Mouse (Mus musculus) midbrain, postnatal 0 days (tissue): ENCODE data around the gene Ick. TPM values are rescaled to one million over a fixed set of nuclear protein-coding genes. Genes with fewer than 3 reads are reported as not detected.
A peak's percentile ranks its signal among the peaks of the same experiment; 100 is the strongest.

Experiments
- ATAC-seq: fragments of 200-750 bp; cut with Nextera tagmentation; 2 replicates; pipeline ENCODE4 v1.8.0; 2017; ENCODE audit warnings: moderate number of reproducible peaks, mild to moderate bottlenecking, moderate TSS enrichment, moderate library complexity; ENCODE audit not compliant: low FRiP score
- DNase-seq: peaks from one replicate; pipeline ENCODE4 v3.0.0-alpha.2; 2015; ENCODE audit warnings: low spot score
- H3K27ac ChIP-seq: fragments of 300-500 bp; sonication (generic); 2 replicates; pipeline ENCODE4 v1.5.1; 2014; ENCODE audit warnings: low read depth, mild to moderate bottlenecking, low read length, mixed read lengths
- H3K27me3 ChIP-seq: fragments of 300-500 bp; sonication (generic); 2 replicates; pipeline ENCODE4 v1.6.1; 2014; ENCODE audit warnings: low read length, control low read depth, mixed read lengths; ENCODE audit not compliant: insufficient read depth
- H3K36me3 ChIP-seq: fragments of 300-500 bp; sonication (generic); 2 replicates; pipeline ENCODE4 v1.6.1; 2014; ENCODE audit warnings: low read length, control low read depth, mixed read lengths; ENCODE audit not compliant: insufficient read depth
- H3K4me1 ChIP-seq: fragments of 300-500 bp; sonication (generic); 2 replicates; pipeline ENCODE4 v1.6.1; 2014; ENCODE audit warnings: mild to moderate bottlenecking, control low read depth, antibody characterized with exemption, low read length, mixed read lengths; ENCODE audit not compliant: insufficient read depth
- H3K4me2 ChIP-seq: fragments of 300-500 bp; sonication (generic); 2 replicates; pipeline ENCODE4 v1.6.1; 2014; ENCODE audit warnings: low read depth, mild to moderate bottlenecking, low read length, mixed read lengths; ENCODE audit not compliant: poor library complexity, severe bottlenecking
- H3K4me3 ChIP-seq: fragments of 300-500 bp; sonication (generic); 2 replicates; pipeline ENCODE4 v1.5.1; 2014; ENCODE audit warnings: low read depth, mild to moderate bottlenecking, low read length, moderate library complexity
- H3K9ac ChIP-seq: fragments of 300-500 bp; sonication (generic); replicated peaks from 2 replicates; pipeline ENCODE4 v1.6.1; 2014; ENCODE audit warnings: mild to moderate bottlenecking, low read length, moderate library complexity, mixed read lengths; ENCODE audit not compliant: poor library complexity, severe bottlenecking
- H3K9me3 ChIP-seq: fragments of 300-500 bp; sonication (generic); 2 replicates; pipeline ENCODE4 v1.6.1; 2016; ENCODE audit warnings: low read length, control low read depth
- CTCF ChIP-seq: IDR thresholded peaks from 2 replicates; pipeline ENCODE4 v1.5.1; 2016; ENCODE audit warnings: antibody characterized with exemption, mild to moderate bottlenecking
- WGBS: fragments of 180-500 bp; shearing (Covaris S2); extraction: QIAGEN DNeasy Blood & Tissue Kit; methylation state at CpG from one replicate; pipeline ENCODE4 v1.1.7; 2014; 5-methylcytosine and 5-hydroxymethylcytosine counted together
- polyA plus RNA-seq: library from polyadenylated mRNA; unstranded; fragments of >200 nt; fragmentation: Nextera tagmentation; extraction: Ambion mirVana; gene quantifications from 2 replicates; pipeline ENCODE4 v1.2.1, GENCODE M21; 2015
- total RNA-seq: library from RNA; depleted of rRNA; stranded (reverse); fragments of >200 nt; gene quantifications from 2 replicates; pipeline ENCODE4 v1.2.3, GENCODE M21; 2014

Gene Ick
- total and polyA plus RNA-seq, 2 experiments from 2014 or later, result 34.6 to 56.0 TPM

DNA sequence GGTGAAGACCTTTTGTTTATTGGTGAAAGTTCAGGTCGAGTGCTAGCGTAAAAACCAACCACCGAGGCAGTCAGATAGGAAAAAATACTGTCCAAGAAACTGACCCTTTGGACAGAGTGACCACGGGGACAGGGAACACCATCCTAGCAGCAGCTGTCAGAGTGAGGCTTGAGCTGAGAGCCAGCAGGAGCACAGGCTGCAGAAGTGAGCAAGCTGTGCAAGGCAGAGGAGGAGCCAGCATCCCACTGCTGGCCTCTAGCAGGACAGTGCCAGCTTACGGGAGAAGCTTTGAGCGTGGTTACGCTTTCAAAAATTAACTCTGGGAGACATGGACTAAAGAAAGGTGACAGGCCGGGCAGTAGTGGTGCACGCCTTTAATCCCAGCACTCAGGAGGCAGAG lies 21.2 kb upstream of the Ick start:
- H3K36me3 ChIP-seq, result peaks cover 47% of the 10 kb centered on the region
- no peaks in the 10 kb centered on the region for H3K4me1 ChIP-seq
- H3K4me3 ChIP-seq, result no peak overlapping the region
- no peaks in the 10 kb centered on the region for H3K9me3 ChIP-seq
- DNase-seq (no peak), ATAC-seq (no peak)
- H3K27ac ChIP-seq, result no peak overlapping the region
- H3K9ac ChIP-seq, result no peak overlapping the region
- no peak for TF ChIP-seq CTCF
- 82% methylated on average over 9 of the region's 9 CpGs for WGBS
- H3K4me2 ChIP-seq, result no peak overlapping the region
- H3K27me3 ChIP-seq, result no peaks in the 10 kb centered on the region

GRCm38 (mm10) chr9:78088521-78088920 lies 20.5 kb upstream of the Ick start:
- WGBS, result 67% methylated on average over 4 of the region's 4 CpGs
- no peaks in the 10 kb centered on the region for H3K9me3 ChIP-seq
- ATAC-seq, result peak; percentile 50; the same call in 1 of the 2 replicates
- H3K36me3 ChIP-seq, result peaks cover 46% of the 10 kb centered on the region
- no peak for TF ChIP-seq CTCF
- H3K4me2 ChIP-seq, result no peak overlapping the region
- peak; percentile 6 for DNase-seq
- no peak overlapping the region for H3K27ac ChIP-seq
- no peaks in the 10 kb centered on the region for H3K27me3 ChIP-seq
- no peaks in the 10 kb centered on the region for H3K4me1 ChIP-seq
- H3K9ac ChIP-seq, result no peak overlapping the region
- H3K4me3 ChIP-seq, result no peak overlapping the region

DNA sequence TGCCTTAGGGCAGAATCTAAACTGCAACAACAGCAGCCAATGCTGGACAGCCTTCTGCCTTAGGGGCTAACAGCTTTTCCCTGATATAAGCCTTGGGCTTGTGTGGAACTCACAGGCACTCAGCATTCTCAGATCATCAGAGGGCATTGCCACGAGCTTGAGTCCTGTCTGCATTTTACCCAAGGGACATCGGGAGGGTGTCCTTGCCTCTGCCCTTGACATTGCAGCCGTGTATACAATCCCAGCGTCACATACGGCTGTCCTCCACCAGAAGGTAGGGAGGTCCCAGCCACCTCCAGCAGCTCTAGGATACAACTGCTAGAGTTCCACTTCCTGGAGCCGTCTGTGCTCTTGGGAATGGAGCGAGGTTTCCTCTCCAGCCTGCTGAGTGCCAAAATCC lies 20.0 kb upstream of the Ick start:
- DNase-seq, result no peak
- WGBS, result 78% methylated on average over 7 of the region's 7 CpGs
- H3K36me3 ChIP-seq, result peaks cover 42% of the 10 kb centered on the region
- no peak overlapping the region for H3K4me3 ChIP-seq
- no peak overlapping the region for H3K9ac ChIP-seq
- H3K9me3 ChIP-seq, result no peaks in the 10 kb centered on the region
- no peak for ATAC-seq
- no peaks in the 10 kb centered on the region for H3K27me3 ChIP-seq
- H3K4me1 ChIP-seq, result no peaks in the 10 kb centered on the region
- TF ChIP-seq CTCF, result no peak
- H3K4me2 ChIP-seq, result no peak overlapping the region
- H3K27ac ChIP-seq, result no peak overlapping the region

- Histone ChIP-seq H3K27ac (no peak overlapping the region), H3K27me3 (no peaks in the 10 kb centered on the region), H3K36me3 (peaks cover 39% of the 10 kb centered on the region), H3K9me3 (no peaks in the 10 kb centered on the region), H3K4me1 (no peaks in the 10 kb centered on the region), H3K9ac (no peak overlapping the region), H3K4me2 (no peak overlapping the region), H3K4me3 (no peak overlapping the region)
- no peak for TF ChIP-seq CTCF
- no peak for DNase-seq
- WGBS, result 55% methylated on average over 1 of the region's 1 CpGs
- no peak for ATAC-seq
These were observed 19.1 kb upstream of the Ick start for GRCm38 (mm10) chr9:78089906-78090305.

DNA sequence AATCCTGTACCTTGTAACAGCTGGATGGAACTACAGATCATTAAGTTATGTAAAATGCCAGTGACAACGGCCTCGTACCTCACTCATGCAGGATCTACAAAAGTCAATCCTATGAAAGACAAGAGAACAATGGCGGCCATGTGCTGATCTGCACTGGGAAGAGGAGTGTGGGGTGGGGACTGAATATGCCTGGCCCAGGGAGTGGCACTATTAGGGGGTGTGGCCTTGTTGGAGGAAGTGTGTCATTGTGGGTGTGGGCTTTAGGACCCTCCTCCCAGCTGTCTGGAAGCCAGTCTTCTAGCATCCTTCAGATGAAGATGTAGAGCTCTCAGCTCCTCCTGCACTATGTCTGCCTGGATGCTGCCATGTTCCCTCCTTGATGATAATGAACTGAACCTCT lies 18.4 kb upstream of the Ick start:
- Histone ChIP-seq H3K27ac (no peak overlapping the region), H3K36me3 (peaks cover 38% of the 10 kb centered on the region), H3K4me3 (no peak overlapping the region), H3K27me3 (no peaks in the 10 kb centered on the region), H3K4me2 (no peak overlapping the region), H3K9ac (no peak overlapping the region), H3K4me1 (no peaks in the 10 kb centered on the region), H3K9me3 (no peaks in the 10 kb centered on the region)
- DNase-seq, result no peak
- ATAC-seq, result no peak
- no peak for TF ChIP-seq CTCF
- 98% methylated on average over 3 of the region's 3 CpGs for WGBS

GRCm38 (mm10) chr9:78095686-78096085 lies 13.3 kb upstream of the Ick start:
- H3K27me3 ChIP-seq, result no peaks in the 10 kb centered on the region
- H3K4me3 ChIP-seq, result no peak overlapping the region
- H3K9me3 ChIP-seq, result no peaks in the 10 kb centered on the region
- H3K4me2 ChIP-seq, result no peak overlapping the region
- 95% methylated on average over 12 of the region's 12 CpGs for WGBS
- no peaks in the 10 kb centered on the region for H3K4me1 ChIP-seq
- H3K9ac ChIP-seq, result no peak overlapping the region
- no peak overlapping the region for H3K27ac ChIP-seq
- ATAC-seq (no peak), DNase-seq (no peak)
- TF ChIP-seq CTCF, result no peak
- H3K36me3 ChIP-seq, result peaks cover 33% of the 10 kb centered on the region
